Mouse (Mus musculus) T-cell, adult 66 days (primary cell): Measurements from ENCODE around the gene Hoga1. TPM values are rescaled to one million over a fixed set of nuclear protein-coding genes. Genes with fewer than 3 reads are reported as not detected.

Source experiments
- total RNA-seq, 2 experiments: library from RNA; stranded (reverse); gene quantifications; 3 replicates in 1 of 2; 4 replicates in 1 of 2; pipeline ENCODE4 v1.2.4; 2023

Gene Hoga1
- under 1 TPM in 1 of 2 experiments, not detected in 1; 0.32 TPM for total RNA-seq

DNA sequence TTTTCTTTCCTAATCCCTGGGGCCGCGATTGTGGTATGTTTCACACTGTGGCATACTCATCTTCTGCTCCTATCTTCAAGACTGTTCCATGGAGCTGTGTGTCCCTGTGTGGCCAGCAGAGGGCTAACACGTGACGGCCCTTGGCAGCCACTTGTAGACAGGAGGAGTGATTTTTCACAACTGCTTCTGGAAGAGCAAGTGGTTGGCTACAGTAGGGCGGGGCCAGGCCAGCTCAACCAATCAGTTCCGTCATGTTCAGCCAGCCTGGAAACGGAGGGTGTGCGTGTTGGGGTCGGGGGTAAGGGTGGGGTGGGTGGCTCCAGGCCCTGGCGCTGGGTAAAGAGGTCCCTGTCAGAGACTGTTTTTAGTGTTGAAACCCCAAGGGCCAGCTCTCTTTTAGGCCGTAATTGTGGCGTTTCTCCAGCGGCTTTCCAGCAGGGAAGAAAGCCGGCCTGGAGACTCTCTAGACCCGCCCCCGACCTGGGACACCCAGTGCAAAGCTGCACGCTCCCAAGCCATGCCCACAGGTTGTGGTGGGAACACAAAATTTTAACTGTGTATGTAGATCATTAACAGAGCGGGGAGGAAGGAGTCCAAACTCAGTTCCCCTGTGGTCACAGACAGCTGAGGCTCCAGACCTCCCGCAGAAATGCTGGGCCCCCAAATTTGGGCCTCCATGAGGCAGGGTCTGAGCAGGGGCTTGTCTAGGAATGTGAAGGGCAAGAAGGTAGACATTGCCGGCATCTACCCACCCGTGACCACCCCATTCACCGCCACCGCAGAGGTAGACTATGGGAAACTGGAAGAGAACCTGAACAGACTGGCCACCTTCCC is at the start of gene Hoga1:
TSS of gene Hoga1 (plus strand) at position 342 of the 834 bp plus-strand sequence.

GRCm38 (mm10) chr19:42035456-42036248 is 9.8 kb upstream of the Hoga1 start, which contains the start of gene Ankrd2:
Ankrd2 (plus strand) TSS chr19:42036000.

GRCm38 (mm10) chr19:42051948-42052347 is 6.5 kb downstream of the Hoga1 start, which contains the start of gene 4933411K16Rik:
4933411K16Rik (plus strand) TSS chr19:42052248.

DNA sequence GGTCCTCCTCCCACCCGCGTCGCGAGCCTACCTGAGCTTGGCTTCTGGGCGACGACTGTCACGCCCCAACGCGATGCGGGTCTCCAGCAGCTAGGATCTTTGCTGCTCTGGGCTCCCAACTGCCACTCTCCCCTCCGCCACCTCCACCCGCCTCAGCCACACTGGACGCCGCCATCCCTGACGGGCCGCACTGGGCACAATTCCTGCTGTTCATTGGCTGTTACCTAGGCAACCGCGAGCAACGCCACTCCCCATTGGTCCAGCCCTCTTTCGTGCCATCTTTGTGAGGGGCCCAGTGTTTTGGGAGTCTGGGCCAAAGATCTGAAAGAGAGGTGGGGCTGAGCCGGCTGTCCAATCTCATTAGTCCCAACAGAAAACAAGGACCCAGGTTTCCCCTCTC is 40.8 kb downstream of the Hoga1 start, which contains the start of gene Morn4:
TSS of gene Morn4 (minus strand) at position 192 of the 400 bp plus-strand sequence.

DNA sequence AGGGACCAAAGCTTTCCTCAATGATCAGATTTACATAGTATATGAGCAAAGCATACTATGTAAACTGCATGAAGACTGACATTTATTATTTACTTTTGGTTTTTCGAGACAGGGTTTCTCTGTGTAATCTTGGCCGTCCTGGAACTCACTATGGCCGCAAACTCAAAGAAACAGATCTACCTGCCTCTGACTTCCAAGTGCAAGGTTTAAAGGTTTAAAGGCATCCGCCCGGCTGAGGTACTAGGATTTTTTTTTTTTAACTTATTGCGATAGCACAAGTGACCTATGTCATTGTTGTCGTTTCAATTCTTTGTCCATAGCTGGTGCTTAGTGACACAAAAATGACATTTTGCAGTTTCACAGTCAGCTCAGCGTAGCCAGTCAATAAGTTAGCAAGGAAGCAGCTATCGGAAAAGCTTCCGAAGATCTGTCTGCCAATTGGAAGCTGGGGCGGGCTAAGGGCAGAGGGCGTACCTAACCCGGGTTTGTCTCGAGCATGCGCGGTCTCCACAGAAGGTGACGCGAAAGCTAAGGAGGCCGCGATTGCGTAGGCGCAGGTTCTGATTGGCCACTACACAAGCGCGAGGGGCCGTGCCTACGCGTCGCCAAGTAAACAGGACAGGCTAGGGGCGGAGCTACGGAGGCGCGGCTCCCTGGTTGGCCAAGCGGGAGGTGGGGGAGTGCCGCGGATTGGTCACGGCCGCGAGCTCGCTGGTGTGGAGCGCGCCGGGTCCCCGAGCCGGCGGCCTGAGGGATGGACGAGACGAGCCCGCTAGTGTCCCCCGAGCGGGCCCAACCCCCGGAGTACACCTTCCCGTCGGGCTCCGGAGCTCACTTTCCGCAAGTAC is 44.6 kb downstream of the Hoga1 start, which contains the start of gene Pi4k2a:
TSS of gene Pi4k2a (plus strand) at position 723 of the 848 bp plus-strand sequence.

Other genes with a start within 250 kb of the Hoga1 start
- gene Arhgap19, start 243.6 kb upstream of the Hoga1 start, total RNA-seq, result 1 to 10 TPM; 2.2 to 2.7 TPM
- 10 to 100 TPM; 53.0 to 53.4 TPM for gene Frat1, start 215.6 kb upstream of the Hoga1 start, total RNA-seq
- 100 to 1,000 TPM; 107 to 120 TPM for gene Frat2, start 197.5 kb upstream of the Hoga1 start, total RNA-seq
- gene Rrp12, start 149.4 kb upstream of the Hoga1 start, total RNA-seq, result 10 to 100 TPM; 28.4 to 31.6 TPM
- 10 to 100 TPM; 54.0 to 58.5 TPM for gene Pgam1, start 133.7 kb upstream of the Hoga1 start, total RNA-seq
- gene Exosc1, start 112.2 kb upstream of the Hoga1 start, total RNA-seq, result 10 to 100 TPM; 47.2 to 54.1 TPM
- gene Zdhhc16, start 112.1 kb upstream of the Hoga1 start, total RNA-seq, result 10 to 100 TPM; 38.3 to 47.9 TPM
- gene Mms19, start 64.5 kb upstream of the Hoga1 start, total RNA-seq, result 100 to 1,000 TPM; 101 to 136 TPM
- 1 to 10 TPM; 8.2 to 9.1 TPM for gene Ubtd1, start 63.8 kb upstream of the Hoga1 start, total RNA-seq
- gene Ankrd2, start 9.6 kb upstream of the Hoga1 start, total RNA-seq, result not detected
- gene 4933411K16Rik, start 6.6 kb downstream of the Hoga1 start, total RNA-seq, result not detected
- gene Morn4, start 40.7 kb downstream of the Hoga1 start, total RNA-seq, result under 1 TPM in 1 of 2 experiments, not detected in 1; 0.29 TPM
- 10 to 100 TPM; 40.9 to 47.4 TPM for gene Pi4k2a, start 44.9 kb downstream of the Hoga1 start, total RNA-seq
- 1 to 10 TPM; 6.5 to 6.9 TPM for gene Avpi1, start 83.4 kb downstream of the Hoga1 start, total RNA-seq
- gene Marveld1, start 101.8 kb downstream of the Hoga1 start, total RNA-seq, result 10 to 100 TPM; 14.6 to 15.8 TPM
- 10 to 100 TPM; 71.5 to 75.2 TPM for gene Zfyve27, start 118.3 kb downstream of the Hoga1 start, total RNA-seq
- not detected for gene Sfrp5, start 156.6 kb downstream of the Hoga1 start, total RNA-seq
- not detected for gene Golga7b, start 202.0 kb downstream of the Hoga1 start, total RNA-seq